Mouse (Mus musculus) cerebellum, adult 11-12 months (tissue): ENCODE data around the gene Pde7b.

Source experiments
- DNase-seq: peaks from one replicate; pipeline ENCODE4 v3.0.0; 2022

The Pde7b gene

DNA sequence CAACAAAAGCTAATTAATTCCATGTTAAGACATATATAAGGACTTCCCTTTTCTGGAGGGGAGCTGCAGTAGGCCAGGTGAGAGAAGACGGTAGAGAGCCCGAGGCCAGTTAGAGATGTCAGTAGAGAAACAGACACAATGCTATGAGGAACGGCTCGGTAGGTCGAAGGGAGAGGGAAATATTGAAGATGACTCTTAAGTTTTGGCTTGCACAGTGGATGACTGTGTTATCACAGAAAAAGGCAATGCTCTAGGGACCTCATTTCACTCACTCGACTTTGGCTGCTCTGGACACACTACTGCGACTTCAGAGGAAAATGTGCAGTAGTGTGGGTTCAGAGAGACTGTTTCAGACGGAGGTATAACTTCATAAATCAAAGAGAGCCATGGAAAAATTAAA, 234.6 kb downstream of the Pde7b start:
- DNase-seq = no peak

DNA sequence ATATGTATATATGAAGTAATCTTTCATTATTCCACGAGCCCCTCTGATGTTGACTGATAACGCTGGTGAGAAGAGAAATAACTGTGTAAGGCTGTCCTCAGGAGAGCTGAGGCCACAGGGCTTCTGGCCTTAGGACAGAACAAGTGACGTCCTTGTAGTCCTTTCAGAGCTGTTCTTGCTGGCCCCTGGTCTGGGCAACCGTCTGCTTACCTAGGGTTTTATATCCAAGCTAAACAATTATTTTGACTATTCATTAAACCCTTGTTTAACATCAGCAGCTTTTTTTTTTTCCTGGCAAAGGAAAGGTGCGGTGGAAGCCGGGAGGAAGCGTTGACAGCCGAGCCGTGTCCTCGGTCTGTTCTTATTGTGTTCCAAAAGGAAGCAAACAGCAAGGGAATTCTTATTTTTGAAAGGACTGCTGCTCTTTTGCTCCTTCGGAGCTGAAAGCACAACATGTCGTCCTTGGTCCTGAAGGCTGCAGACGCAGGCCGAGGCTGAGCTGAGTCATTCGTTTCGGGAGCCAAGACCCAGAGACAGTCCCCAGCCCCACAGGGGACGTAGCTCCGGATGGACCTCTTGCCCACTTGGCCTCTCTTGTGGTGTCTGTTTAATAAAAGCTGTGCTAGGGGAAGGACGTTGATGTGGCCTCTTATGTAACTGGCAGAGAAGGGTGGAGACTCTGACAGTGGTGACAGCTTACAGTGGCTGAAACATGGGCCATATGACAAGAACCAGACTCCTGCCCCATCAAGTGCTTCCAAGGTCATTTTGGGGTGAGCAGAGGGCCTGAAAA, 238.2 kb downstream of the Pde7b start:
- peak; percentile 10 for DNase-seq

DNA sequence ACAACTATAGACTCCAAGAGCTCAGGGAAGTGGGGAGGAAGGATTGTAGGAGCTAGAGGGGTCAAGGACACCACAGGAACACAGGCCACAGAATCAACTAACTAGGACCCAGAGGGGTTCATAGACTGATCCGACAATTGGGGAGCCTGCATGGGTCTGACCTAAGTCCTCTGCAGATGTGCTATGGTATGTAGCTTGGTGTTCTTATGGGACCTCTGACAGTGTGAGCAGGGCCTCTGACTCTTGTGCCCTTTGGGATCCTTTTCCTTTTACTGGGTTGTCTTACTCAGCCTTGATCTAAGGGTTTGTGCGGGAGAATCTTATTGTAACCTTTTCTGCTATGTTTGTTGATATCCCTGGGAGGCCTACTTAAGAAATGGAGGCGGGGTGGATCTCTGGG, 239.1 kb downstream of the Pde7b start:
- DNase-seq = no peak

DNA sequence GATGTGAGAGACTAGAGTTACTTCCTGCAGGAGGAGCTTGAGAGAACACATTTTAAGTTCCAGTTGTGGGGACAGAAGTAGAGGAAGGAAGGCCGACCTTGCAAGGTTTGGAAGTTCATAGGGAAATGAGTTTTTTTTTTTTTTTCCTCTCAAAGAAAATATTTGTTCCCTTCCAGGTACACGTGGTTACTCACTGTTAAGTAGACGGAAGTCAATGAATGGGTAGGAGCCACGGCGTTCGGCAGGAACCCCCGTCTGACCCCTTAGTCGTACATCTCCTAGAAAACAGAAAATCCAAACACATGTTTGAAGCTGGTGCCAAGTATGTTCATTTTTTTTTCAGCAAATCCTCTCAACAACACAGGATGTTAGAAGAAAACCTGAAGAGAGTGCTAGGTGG, 245.4 kb downstream of the Pde7b start:
- DNase-seq = no peak

DNA sequence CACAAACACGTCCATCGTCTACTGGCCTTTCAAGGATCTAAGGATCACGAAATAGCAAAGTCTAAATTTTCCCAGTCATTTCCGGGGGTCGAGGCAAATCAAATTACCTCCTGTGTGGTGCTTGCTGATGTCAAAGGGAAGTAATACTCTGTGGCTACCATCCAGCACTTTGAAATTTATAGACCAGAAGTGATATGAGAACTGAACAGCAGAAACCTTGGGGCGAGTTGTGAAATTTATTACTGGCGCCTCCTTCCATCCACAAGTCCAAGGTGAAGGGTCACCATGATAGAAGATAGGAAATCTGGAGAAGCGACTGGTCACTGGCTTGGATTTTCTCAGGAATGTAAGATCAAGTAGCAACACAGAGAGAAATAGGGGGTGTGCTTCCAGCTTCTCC, 246.4 kb downstream of the Pde7b start:
- no peak for DNase-seq

DNA sequence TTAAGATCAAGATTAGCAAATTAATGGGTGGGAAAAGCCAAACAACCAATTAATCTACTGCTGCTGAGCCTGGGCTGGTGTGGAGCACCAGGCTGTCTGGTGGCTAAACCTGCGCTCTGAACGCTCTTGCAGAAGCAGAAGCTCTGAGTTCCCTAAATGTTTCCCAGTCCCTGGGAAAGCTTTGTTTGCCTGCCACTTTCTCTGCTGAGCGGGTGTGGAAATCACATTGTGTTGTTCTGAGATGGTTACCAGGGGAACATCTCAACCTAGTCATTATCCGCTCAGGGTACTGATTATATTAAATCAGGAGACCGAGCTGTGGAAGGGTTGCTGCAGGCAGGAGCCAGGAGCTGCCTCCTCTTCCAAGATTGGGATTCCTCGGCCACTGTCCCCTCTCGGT, 250.0 kb downstream of the Pde7b start:
- DNase-seq = no peak

DNA sequence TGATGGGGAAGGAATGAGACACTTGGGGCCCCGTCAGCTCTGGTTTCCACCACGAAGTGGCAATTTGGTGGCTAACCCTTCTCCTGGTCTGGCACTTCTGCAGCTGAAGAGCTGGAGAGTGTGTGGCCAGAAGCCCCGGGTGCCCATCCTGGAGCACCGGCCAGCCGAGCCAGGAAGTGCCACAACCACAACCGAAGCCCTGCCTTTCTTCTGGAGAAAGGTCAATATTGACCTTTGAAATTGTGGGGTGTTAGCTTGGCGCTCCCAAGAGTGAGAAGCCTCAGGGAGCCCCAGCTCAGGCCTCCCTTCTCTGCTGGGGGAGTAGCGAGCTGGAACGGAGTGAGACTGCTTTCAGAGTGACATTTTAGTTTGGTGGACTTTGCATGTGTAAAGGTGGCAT, 250.8 kb downstream of the Pde7b start:
- DNase-seq = no peak

DNA sequence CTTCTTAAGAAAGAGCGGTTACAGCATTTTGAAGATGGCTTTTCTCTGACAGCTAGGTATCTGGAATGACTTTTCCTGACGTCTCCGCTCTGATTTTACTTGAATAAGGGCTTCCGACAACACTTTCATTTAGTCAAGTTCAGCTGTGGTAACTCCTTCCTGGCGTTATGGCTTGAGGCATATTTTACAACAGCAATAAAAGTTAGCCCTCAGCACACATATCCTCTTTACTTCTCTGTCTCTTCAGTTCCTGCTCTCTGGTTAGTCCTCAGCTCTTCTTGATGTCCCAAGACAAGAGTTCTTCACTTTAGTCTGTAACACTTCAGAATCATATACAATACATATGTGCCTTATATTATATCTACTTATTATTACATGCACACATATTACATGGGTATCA, 251.4 kb downstream of the Pde7b start:
- DNase-seq = no peak

DNA sequence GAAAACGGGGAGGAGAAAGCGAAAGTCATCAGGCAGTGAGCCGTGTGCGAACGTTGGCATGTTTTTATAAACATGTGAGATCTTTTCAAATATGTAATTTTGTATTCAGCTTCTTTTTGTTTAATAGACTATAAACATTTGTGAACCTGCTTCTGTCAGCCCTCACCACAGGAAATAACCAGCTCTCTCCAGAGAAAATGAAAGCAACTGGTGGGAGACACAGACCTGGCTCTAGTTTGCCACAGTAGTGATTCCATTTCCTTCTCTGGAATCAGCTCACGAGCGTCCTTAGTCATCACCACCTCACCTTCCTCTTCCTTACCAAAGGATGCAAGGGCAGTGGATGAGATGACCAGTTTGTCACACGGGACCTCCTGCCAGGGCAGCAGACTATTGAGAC, 252.9 kb downstream of the Pde7b start:
- no peak for DNase-seq

DNA sequence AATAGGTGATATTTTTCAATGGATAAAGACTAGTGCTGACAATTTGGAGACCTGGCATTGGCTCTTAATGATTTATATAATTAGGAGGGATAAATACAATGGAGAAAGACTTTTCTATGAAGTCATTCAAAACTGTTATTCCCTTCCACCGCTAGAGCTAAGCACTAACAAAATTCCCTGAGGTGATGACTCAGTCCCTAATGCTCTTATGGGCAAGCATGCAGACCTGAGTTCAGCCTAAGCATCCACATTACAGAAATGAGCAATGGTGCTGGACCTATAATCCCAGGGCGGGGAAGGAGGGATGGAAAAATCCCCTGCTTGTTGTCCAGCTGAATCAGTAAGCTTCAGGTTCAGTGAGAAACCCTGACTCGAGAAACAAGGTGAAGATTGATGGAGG, 260.2 kb downstream of the Pde7b start:
- no peak for DNase-seq

DNA sequence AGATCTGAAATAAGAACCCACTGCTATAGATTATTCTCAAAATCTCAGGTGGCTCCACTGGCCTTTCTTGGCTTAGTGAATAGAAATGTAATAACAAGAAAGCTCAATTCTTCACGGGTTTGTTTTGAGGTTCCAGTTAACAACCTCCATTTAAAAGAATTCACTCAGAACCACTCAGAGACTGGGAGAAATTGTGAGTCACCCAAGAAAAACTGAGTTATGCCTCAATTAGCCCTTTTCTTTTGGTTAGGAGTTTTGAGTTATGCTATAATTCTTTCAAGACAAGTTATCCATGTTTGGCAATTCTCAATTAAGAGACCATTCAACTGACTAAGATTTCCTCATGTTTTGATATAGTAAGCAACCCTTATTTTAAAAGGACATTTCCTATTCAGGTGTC, 260.9 kb downstream of the Pde7b start:
- DNase-seq = no peak

DNA sequence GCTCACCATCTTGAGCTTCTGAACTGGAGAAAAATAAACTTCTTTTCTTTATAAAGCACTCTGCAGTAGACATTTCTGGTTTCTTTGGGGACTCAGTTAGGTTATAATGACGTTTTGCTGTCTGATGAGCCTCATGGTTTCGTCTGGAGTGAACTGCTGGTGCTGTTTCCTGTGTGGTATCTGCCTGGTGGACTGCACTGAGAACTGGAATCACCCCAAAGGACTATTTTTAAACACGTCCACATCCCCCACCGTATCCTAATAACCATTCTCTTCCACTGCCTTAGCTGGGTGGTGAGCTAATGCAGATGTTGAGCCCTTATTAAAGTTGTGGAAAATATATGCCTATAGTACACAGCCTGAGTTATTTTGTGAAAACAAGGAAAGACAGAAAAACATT, 262.3 kb downstream of the Pde7b start:
- DNase-seq = no peak

DNA sequence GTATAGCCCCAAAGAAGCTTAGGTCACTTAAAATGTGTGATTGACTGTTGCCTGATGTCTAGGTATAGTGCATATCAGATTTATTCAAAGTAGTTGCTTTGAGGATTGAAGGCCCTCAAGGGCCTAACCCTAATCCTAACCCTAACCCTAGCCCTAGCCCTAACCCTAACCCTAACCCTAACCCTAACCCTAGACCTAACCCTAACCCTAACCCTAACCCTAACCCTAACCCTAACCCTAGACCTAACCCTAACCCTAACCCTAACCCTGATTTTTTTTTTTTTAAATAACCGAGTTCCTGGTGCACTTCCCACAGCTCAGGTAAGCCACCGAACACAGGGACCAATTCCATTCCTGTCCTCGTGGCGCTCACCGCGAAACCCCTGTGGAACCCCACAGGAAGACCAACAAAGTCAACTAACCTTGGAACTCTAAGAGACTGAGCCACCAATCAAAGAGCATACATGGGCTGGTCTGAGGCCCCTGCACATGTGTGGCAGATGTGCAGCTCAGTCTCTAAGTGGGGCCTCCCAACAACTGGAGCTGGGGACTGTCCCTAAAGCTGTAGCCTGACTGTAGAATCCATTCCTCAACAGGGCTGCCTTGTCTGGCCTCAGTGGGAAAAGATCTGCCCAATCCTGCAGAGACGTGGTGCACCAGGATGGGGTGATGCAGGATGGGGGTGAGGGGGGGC, 265.1 kb downstream of the Pde7b start:
- DNase-seq = no peak

DNA sequence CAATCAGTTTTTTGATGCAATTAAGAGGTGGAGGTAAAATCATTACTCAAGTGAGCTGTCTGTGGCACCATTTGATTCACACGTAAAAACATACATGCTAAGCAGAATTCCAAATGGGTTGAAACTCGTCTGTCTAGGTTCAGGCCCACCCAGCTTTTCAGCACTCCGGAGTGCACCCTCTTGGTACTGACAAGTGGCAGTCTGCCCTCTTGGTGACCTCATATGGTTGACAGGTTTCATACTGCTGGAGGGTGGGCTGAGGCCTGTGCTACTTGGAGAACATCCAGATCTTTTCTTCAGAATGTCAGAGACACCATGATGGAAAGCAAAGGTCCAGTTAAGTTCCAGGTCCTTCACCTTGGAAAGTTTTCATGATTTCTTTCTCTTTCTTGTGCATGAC, 265.7 kb downstream of the Pde7b start:
- DNase-seq = no peak

DNA sequence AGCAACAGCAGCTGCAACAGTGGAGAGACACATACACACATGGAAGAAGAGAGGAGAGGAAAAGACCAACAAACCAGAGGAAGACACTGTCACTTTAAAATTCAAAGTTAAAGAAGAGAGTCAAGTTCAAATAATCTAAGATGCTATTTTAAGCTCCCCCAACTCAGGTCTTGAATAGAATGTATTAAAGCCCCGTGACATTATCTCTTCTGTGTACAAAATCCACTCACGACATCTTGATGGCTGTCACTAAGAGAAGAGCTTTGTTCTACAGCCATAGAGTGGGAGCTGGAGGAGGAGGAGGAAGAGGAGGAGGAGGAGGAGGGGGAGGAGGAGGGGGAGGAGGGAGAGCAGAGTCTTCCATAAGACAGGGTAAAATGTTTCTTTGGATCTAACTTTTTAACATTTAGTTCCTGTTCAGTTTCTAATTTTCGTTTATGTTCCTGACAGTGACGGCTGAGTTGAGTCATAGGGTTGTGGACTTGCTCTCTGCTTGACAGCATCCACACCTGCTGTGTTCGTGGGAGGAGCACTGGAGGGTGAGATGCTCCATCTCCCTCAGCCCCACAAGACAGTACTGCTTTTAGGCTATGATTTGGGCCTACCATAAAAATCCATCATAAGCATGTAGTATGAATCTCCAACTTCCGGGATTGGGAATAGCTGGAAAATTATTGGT, 270.4 kb downstream of the Pde7b start:
- no peak for DNase-seq

DNA sequence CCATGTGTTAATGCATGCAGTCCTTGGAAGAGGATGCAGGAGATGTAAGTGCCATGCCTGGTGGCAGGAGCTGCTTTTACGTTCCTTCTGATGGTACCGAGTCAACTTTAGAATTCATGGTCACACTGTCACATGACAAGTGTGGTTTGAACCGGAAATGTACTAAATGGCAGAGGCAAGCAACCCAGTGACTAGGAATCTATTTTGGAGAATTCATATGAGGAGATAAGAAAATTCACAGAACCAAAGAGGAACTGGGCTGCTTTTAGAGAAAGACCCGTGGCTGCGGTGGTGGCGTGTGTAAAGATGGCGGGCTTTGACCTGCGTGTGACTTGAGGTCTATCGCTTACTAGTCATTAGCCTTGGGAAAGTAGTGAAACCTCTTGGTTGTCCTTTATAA, 287.4 kb downstream of the Pde7b start:
- no peak for DNase-seq

DNA sequence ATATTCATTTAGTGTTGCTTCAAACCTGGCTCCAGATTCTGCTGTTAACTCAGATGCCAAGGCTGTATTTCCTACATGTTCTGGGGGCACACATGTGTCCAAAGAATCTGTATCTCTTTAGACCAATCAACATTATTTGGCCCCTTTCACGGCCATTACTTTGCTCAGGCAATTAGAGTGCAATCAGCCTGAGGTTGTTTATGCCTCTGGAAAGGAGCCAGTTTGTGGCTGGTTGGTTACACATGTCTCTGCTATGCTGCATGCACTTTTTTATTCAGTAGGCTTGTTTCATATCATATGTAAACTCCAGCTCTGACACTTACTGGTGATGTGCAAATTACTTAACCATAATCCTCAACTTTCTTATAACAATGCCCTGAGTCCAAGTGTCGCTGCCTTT, 287.9 kb downstream of the Pde7b start:
- no peak for DNase-seq

DNA sequence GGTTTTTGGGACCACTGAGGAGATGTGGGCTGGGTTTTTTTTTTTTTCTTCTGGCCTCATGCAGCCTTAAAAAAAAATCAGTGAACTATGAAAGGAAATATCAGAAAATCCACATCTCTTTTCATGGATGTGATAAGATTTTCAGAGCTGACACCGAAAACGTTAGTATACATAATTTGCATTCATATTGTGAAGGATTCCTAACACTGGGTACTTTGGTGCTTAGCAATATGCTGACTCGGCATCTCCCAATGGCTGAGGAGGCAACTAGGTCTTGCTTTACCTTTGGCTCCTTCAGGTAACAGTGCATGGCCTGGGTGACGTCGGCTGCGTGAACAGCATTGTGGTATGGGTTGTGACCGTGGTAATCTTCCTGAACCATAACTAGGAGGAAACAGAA, 289.0 kb downstream of the Pde7b start:
- no peak for DNase-seq

DNA sequence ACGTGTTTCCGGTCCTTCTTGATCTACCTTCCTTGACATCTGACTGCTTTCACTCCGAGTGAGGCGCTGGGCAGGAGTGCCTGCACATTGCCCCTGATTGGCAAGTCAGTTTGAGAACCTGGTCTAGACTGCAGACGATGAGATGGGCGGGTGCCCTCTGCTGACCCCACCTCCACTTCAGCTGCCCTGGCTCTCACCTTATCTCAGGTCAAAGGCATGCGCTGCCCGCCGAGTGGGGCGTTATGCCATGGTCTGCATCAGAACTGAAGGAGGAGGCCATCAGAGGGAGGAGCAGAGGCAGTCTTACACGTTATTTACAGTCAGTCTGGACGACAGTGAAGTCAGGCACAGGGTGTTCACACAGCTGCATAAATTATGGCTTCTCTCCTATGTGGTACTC, 293.5 kb downstream of the Pde7b start:
- no peak for DNase-seq

DNA sequence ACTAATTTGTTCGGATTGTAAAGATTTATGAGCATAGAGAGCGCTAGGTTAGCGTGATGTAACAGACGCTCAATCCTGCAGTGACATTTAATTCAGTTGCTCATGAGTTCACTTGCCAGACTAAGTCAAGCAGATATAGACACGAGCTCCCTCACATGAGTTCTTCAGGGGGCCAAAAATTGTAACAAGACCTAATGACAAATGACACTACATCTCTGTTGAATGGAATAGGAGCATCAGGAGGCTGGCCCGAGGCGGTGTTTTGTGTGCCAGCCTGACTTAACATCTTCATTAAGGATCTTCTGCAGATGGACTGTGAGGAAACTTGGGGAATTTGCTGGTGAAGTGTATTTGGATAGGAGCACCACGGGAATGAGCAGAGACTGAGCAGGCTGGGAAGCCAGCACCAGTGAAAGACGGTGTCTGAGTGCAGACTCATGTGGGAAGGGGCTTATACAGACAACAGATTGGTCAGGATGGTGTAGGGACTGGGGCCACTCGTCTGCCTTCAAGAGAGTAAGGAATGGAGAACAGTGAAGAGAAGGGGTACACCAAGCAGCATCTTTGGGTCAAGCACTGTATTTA, 303.5 kb downstream of the Pde7b start:
- no peak for DNase-seq

DNA sequence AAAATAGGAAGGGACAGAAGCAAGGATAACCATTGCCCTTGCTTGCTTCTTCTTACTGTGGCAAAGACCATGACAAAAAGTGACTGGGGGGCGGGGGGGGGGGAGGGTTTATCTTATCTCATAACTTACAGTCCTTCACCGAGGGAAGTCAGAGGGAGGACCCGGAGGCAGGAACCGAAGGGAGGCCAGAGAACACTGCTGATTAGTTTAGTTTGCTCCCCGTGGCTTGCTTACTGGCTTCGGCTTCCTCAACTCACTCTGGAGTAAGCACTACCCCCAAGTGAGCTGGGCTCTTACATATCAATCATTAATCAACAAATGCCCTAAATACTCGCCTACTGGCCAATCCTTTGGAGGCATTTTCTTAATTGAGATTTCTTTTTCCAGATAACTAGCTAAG, 304.6 kb downstream of the Pde7b start:
- DNase-seq = no peak

DNA sequence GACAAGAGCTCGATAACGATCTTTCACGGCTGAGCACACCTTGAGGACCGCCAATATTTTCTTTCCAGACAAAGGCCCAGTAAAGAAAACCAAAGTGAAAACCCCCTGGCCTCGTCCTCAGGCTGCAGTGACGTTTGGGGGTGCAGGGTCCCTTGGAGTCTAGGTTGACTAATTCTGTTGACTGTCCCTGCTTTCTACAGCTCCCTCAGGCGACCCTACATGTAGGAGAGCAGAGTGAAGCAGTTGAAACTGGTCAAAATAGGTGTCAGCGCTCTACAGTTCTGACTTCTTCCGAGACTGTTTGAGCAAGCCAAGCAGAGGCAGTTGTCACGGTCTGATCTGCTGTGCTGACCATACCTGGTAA, 306.0 kb downstream of the Pde7b start:
- DNase-seq = no peak

DNA sequence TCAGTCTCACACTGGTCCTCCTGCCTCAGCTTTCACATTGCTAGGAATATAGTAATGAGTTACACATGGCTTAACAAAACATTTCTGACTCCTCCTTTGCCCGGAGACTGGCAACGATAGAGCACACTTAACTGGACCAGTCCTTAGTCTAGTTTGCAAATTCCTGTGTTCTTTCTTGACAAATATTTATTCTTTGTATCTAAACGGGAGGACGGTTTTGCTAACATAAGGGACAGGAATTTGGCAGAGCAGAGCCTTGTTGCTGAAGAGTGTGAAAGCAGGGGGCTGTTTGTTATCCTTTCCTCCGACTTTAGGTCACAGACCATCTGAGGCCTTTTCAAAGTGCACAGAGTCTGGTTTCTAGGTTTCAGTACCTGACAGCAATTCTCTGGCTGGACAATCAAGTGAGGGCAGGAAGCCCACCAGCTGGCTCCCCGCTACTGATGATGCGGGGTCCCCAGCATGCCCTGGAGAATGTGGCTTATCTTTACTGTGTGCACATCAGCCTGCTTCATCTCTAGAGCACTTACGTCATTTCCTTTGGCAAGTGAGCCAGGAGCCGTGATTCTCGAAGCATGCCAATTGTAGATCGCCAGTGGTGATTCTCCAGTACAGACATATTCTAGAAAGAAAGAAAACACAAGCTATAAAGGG, 306.5 kb downstream of the Pde7b start:
- no peak for DNase-seq
